Mouse (Mus musculus) common myeloid progenitor, adult 5-6 weeks (primary cell): ENCODE measurements around the gene Cdrt4. TPM values are rescaled to one million over a fixed set of nuclear protein-coding genes. Genes with fewer than 3 reads are reported as not detected.

Experiments
- ATAC-seq: replicated peaks from 2 replicates; pipeline ENCODE4 v1.8.0; 2016; ENCODE audit warnings: low read depth, mild to moderate bottlenecking, moderate TSS enrichment, inconsistent platforms; ENCODE audit not compliant: poor library complexity, severe bottlenecking
- total RNA-seq: library from RNA; stranded (forward); fragments of 200-1000, 187-1606 nt; gene quantifications from 2 replicates; pipeline ENCODE4 v1.2.3, GENCODE M21; 2017

Gene Cdrt4
- total RNA-seq, 1 experiment from 2014 or later, result not detected

GRCm38 (mm10) chr11:62938921-62939320, 12.1 kb upstream of the Cdrt4 start:
- no peak for ATAC-seq

GRCm38 (mm10) chr11:62940176-62940575, 10.8 kb upstream of the Cdrt4 start:
- ATAC-seq, result no peak

DNA sequence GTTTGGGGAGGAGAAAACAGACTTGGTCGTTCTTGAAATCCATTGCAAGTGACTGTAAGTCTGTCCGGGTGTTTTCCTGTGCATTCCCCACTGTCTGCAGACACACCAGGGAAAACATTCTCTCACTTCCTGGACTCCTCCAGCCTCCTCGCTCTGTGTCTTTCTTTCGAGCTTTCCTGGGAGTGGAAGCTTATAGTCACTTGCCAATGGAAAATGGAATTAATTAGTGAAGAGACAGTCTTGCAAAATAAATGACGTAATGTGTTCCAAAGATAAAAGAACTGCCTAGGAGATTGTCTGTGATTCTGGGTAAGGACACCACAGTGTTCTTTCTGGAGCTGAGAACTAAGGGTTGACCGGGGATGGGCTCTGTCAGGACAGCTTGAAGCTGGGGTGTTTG, 7.5 kb upstream of the Cdrt4 start:
- ATAC-seq, result no peak

DNA sequence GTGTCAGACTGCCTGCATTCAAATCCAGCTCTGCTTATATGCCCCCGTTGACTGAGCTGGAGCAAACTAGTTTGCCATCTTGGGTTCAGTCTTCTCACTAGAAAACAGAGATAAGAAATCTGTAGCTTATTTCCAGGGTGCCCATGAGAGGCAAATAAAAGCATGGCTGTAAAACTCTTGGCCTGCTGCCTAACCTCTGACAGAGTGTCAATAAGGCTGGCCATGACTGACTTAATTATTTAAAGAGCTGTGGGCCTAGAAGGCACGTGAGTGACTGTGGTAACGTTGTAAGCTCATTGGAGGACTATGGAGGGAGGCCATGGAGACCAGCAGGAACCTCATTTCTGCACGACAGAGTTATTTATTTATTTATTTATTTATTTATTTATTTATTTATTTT, 5.5 kb upstream of the Cdrt4 start:
- no peak for ATAC-seq

GRCm38 (mm10) chr11:62949548-62949947, 1.4 kb upstream of the Cdrt4 start:
- ATAC-seq, result no peak

DNA sequence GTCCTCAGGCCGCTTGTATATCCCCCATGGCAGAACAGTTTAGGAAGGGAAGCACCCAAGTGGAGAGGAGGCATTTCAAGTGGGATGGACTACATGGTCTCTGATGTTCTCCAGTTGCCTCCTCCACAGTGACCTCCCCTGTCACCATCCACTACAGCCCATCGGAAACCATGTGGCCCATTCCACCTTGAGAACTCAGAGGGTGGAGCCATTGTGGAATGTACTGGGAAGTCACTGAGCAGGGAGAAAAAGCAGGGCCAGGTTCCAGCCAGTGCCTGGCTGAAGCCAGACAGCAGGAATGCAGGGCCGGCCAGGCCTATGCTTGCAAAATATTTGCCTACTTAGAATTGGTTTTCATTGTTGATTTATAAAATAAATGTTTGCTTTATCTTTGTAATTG, 3.8 kb downstream of the Cdrt4 start:
- no peak for ATAC-seq

DNA sequence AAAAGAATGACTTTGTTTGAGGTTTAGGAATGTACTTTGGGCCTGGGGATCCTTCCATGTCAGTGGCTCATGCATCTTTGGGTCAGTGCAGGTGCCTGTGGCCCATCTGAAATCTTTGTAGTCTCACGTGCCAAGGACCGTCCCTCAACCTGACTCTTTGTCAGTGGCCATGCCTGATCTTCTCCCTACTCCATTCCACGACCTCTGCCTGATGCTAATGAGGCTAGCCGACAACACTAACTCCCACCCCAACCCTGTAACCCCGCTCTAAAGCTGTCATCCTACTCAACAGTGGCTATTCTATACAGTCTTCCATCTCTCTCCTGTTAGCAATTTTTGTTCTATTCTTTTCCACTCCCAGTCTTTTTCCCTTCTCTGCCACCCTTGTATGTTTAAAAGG, 4.2 kb downstream of the Cdrt4 start:
- ATAC-seq, result no peak

DNA sequence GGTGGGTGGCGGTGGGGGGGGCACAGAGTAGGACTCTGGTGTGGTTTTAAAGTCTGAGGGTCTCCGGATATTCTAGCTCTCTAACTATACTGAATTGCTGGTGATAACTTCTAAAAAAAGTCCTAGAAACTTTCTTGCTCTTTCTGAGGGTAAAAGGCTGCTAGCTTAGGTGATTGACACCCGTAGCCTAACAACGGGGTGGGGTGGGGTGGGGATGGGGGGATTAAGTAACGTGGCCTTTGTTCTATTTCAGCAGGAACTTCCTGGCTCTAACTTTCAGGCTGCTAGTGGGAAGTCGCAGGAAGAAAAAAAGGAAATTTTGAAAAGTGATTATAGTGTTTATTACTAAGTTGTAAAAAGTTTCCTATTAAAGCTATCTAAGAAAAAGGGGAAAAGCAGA, 4.8 kb downstream of the Cdrt4 start:
- ATAC-seq, result no peak

DNA sequence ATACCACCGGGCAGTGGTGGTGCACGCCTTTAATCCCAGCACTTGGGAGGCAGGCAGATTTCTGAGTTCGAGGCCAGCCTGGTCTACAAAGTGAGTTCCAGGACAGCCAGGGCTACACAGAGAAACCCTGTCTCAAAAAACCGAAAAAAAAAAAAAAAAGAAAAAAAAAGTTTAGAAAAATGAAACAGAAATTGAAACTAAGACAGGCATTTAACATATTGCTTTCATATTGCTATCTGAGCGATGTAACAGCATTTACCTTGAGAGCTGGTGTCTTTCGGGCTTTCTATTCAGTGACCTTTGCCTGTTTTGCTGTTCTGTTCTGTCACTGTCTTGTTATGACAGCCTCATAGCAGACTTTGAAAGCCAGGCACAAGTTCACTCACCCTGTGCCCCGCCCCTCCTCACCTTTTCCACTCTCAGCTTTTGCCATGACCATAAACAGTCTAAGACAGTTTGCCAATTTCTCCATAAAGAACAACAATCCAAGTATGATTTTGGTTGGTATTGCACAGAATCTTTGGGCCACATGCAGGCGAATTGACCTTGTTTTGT, 6.7 kb downstream of the Cdrt4 start:
- ATAC-seq, result no peak

DNA sequence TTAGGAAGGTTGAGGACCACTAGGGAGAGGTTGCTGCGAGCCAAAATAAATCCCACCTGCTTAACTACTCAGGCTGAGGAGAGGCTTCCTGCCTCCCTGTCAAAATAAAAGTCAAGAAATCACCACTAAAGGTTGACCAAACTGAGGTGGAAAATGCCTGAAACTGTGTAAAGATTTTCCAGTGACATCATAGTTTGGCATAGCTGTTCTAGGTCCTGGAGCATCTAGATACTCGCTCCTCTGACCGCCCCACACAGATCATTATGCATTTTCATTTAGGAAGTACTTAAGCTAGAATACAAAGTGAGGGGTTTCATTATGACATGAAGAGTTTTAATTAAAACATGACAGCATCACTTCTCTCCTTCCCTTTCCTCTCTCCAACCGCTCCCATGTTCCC, 12.3 kb downstream of the Cdrt4 start:
- no peak for ATAC-seq

GRCm38 (mm10) chr11:62966424-62966764, 15.4 kb downstream of the Cdrt4 start:
- ATAC-seq, result no peak

GRCm38 (mm10) chr11:62966765-62967633, 16.0 kb downstream of the Cdrt4 start:
- no peak for ATAC-seq

- ATAC-seq, result no peak
Observed at GRCm38 (mm10) chr11:62977176-62977575, 26.2 kb downstream of the Cdrt4 start.

DNA sequence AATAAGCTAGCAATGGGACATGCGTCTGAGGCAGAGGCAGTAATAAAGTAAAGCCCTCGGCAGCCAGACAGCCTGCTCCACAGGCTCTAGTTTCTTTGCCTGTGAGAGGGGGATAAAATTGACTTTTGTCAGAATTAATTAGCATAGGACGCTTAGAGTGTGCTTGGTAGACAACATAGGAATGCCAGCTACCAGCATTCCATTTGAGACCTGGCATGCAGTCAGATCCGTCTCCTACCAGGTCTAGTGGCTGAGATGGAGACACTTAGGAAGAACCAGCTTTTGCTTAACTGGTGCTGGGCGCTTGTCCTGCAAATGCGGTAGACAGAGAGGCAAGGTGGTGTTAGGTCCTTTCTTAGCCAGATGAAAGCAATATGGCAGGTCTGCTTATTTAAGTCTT, 27.9 kb downstream of the Cdrt4 start:
- ATAC-seq, result no peak

DNA sequence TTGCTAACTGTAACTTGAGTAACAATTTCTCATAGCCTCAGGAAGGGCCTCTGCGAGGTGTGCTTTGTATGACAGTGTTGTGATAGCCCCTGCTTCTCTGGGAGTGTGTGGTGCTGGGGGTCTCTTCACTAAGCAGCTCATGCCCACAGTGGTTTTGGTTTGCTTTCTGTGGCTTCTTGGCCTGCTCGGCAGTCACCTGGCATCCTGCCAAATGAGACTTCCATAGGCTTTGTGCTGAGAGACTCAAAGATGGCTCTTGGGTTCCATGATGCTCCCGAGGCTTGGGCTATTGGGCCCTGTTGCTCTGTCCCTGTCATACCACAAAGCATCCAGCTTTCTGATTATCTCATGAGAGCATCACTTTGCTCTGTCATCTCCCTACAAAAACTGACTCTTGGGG, 30.7 kb downstream of the Cdrt4 start:
- ATAC-seq, result no peak

GRCm38 (mm10) chr11:62983793-62984192, 32.8 kb downstream of the Cdrt4 start:
- ATAC-seq, result no peak

- ATAC-seq, result no peak
Observed at GRCm38 (mm10) chr11:62984365-62984764, 33.4 kb downstream of the Cdrt4 start.

DNA sequence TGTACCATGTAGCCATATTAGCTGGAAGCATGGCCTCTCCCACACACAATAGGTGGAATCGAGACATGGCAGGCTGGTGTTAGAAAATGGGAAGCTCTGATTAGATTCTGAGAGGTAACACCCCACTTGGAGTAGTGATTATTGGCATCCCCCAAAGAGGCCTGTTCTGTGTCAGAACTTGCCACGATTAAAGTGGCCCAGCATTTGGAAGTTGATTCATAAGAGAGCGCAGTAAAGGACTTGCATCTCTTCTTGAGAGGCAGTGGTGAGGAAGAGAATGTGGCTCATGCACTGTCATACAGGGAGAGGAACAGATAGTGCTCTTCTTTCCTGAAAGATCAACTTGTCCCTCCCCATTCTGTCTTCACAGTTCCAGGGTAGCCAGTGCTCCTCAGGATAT, 34.1 kb downstream of the Cdrt4 start:
- ATAC-seq, result no peak

- no peak for ATAC-seq
Observed at GRCm38 (mm10) chr11:62986578-62986977, 35.6 kb downstream of the Cdrt4 start.

GRCm38 (mm10) chr11:62990150-62990685, 39.2 kb downstream of the Cdrt4 start:
- ATAC-seq, result no peak

GRCm38 (mm10) chr11:62990811-62991210, 39.8 kb downstream of the Cdrt4 start:
- no peak for ATAC-seq
